Mouse (Mus musculus): ENCODE results near the gene Gm49361. TPM values are rescaled to one million over a fixed set of nuclear protein-coding genes. Genes with fewer than 3 reads are reported as not detected.
"Not testable (repeated sequence)": the region's sequence is repeated elsewhere in the genome, so short reads cannot be mapped to it uniquely, and the experiment has no call there.

The Gm49361 gene
- polyA plus RNA-seq, 1 experiment from 2014 or later = not detected

DNA sequence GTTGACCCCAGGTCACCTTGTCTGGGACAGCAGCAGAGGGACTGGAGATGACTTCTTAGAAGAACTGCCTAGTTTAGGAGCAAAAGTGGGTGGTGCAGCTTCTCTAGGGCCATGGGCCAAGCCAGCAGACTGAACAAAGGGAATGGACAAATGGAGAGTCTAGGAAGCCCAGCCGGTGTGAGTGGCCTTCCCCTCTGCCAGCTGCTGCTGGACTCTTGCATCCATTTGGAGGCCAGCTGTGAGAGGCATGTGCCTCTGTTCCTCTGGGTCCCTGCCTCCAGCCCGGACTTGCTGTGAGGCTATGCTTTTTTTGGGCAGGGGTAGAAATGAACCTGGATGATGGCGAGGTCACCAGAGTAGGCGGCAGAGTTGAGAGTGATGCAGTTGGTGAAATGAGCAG is 12.3 kb upstream of the Gm49361 start, which contains the start of gene Lats2:
Gene Lats2 (minus strand): TSS at position 152 of the 400 bp plus-strand sequence.
- Histone ChIP-seq H3K36me3 (ENCODE audit: control insufficient read depth, insufficient read depth, low read length) (no peaks in the 10 kb centered on the region), H3K4me3 (replicated peaks; ENCODE audit: low read depth, low read length) (no peak within 1 kb of the TSS), H3K27ac (replicated peaks; ENCODE audit: low read depth, low read length) (no peak within 1 kb of the TSS), H3K4me1 (ENCODE audit: control insufficient read depth, insufficient read depth, low read length) (no peaks in the 10 kb centered on the region), H3K27me3 (ENCODE audit: control insufficient read depth, insufficient read depth, low read length) (no peaks in the 10 kb centered on the region), H3K9me3 (ENCODE audit: control insufficient read depth, low read length) (no peaks in the 10 kb centered on the region), H3K9ac (replicated peaks; ENCODE audit: low read length) (no peak within 1 kb of the TSS), H3K4me2 (ENCODE audit: low read length) (no peak within 1 kb of the TSS)
- DNase-seq (no peak), ATAC-seq (ENCODE audit: low FRiP score, low TSS enrichment) (no peak)
- WGBS = 83% methylated on average over 4 of the region's 4 CpGs

GRCm38 (mm10) chr14:57756094-57756493 is 10.2 kb upstream of the Gm49361 start:
- no peaks in the 10 kb centered on the region for H3K27me3 ChIP-seq (ENCODE audit: control insufficient read depth, insufficient read depth, low read length)
- H3K4me1 ChIP-seq (ENCODE audit: control insufficient read depth, insufficient read depth, low read length) = no peaks in the 10 kb centered on the region
- ATAC-seq (ENCODE audit: low FRiP score, low TSS enrichment) = no peak
- no peaks in the 10 kb centered on the region for H3K9me3 ChIP-seq (ENCODE audit: control insufficient read depth, low read length)
- H3K4me3 ChIP-seq (replicated peaks; ENCODE audit: low read depth, low read length) = no peak overlapping the region
- WGBS = 91% methylated on average over 4 of the region's 4 CpGs
- H3K4me2 ChIP-seq (ENCODE audit: low read length) = no peak overlapping the region
- H3K9ac ChIP-seq (replicated peaks; ENCODE audit: low read length) = no peak overlapping the region
- H3K36me3 ChIP-seq (ENCODE audit: control insufficient read depth, insufficient read depth, low read length) = no peaks in the 10 kb centered on the region
- no peak overlapping the region for H3K27ac ChIP-seq (replicated peaks; ENCODE audit: low read depth, low read length)
- DNase-seq = no peak

- H3K4me1 ChIP-seq (ENCODE audit: control insufficient read depth, insufficient read depth, low read length) = no peaks in the 10 kb centered on the region
- ATAC-seq (ENCODE audit: low FRiP score, low TSS enrichment) (no peak), DNase-seq (no peak)
- no peaks in the 10 kb centered on the region for H3K9me3 ChIP-seq (ENCODE audit: control insufficient read depth, low read length)
- no peak overlapping the region for H3K4me2 ChIP-seq (ENCODE audit: low read length)
- WGBS = 95% methylated on average over 2 of the region's 2 CpGs
- H3K4me3 ChIP-seq (replicated peaks; ENCODE audit: low read depth, low read length) = no peak overlapping the region
- H3K27ac ChIP-seq (replicated peaks; ENCODE audit: low read depth, low read length) = no peak overlapping the region
- H3K27me3 ChIP-seq (ENCODE audit: control insufficient read depth, insufficient read depth, low read length) = no peaks in the 10 kb centered on the region
- H3K9ac ChIP-seq (replicated peaks; ENCODE audit: low read length) = no peak overlapping the region
- no peaks in the 10 kb centered on the region for H3K36me3 ChIP-seq (ENCODE audit: control insufficient read depth, insufficient read depth, low read length)
These were observed 9.8 kb upstream of the Gm49361 start for GRCm38 (mm10) chr14:57755661-57756060.

DNA sequence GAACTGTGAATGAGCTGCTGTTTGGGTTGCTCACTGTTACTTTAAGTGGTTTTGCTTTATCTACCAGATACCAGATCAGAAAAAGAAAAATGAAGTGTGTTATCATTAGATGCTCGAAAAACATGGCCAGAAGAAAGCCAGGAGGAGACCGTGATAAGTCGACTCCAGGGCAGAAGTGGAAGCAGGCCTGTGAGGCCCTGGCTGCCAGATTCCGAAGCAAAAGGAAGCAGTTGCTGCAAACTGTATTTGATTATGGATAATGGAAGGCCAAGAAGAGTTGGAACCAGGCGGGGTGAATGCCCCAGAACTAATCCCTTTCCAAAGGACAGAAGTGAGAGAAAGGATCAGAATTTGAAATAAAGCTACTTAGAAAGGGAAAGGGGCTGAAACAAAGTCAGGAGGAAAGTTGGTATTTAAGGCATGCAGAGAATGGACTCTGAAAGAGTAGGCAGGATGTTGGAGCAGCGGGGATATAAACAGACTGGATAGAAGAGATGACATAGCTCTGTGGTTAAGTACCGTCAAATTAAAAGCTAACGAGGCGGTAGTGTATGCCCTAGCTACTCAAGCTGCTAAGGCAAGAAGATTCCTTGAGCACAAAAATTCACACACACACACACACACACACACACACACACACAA is 7.6 kb upstream of the Gm49361 start:
- DNase-seq (peak; percentile 45), ATAC-seq (ENCODE audit: low FRiP score, low TSS enrichment) (no peak; the same call in 1 of the 2 replicates)
- 8% methylated on average over 9 of the region's 9 CpGs for WGBS
- Histone ChIP-seq H3K4me1 (ENCODE audit: control insufficient read depth, insufficient read depth, low read length) (no peaks in the 10 kb centered on the region), H3K4me2 (ENCODE audit: low read length) (no peak overlapping the region), H3K27me3 (ENCODE audit: control insufficient read depth, insufficient read depth, low read length) (no peaks in the 10 kb centered on the region), H3K4me3 (replicated peaks; ENCODE audit: low read depth, low read length) (no peak overlapping the region), H3K36me3 (ENCODE audit: control insufficient read depth, insufficient read depth, low read length) (no peaks in the 10 kb centered on the region), H3K9ac (replicated peaks; ENCODE audit: low read length) (0 out of 2 replicates have a peak overlapping the region, but pooled peaks have one; percentile 10), H3K27ac (replicated peaks; ENCODE audit: low read depth, low read length) (no peak overlapping the region; the same call in 1 of the 2 replicates), H3K9me3 (ENCODE audit: control insufficient read depth, low read length) (no peaks in the 10 kb centered on the region)

DNA sequence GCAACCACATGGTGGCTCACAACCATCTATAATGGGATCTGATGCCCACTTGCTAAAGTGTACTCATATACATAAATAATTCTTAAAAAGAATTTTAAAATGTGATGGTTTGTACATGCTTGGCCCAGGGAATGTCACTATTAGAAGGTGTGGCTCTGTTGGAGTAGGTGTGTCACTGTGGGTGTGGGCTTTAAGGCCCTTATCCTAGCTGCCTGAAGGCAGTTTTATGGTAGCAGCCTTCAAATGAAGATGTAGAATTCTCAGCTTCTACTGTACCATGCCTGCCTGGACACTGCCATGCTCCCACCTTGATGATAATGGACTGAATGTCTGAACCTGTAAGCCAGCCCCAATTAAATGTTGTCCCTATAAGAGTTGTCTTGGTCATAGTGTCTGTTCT is 5.1 kb upstream of the Gm49361 start:
- not testable (repeated sequence) for DNase-seq; H3K27me3 ChIP-seq (ENCODE audit: control insufficient read depth, insufficient read depth, low read length); H3K9me3 ChIP-seq (ENCODE audit: control insufficient read depth, low read length); H3K4me1 ChIP-seq (ENCODE audit: control insufficient read depth, insufficient read depth, low read length); H3K36me3 ChIP-seq (ENCODE audit: control insufficient read depth, insufficient read depth, low read length); H3K9ac ChIP-seq (replicated peaks; ENCODE audit: low read length); H3K4me3 ChIP-seq (replicated peaks; ENCODE audit: low read depth, low read length); H3K4me2 ChIP-seq (ENCODE audit: low read length); H3K27ac ChIP-seq (replicated peaks; ENCODE audit: low read depth, low read length); ATAC-seq (ENCODE audit: low FRiP score, low TSS enrichment)

DNA sequence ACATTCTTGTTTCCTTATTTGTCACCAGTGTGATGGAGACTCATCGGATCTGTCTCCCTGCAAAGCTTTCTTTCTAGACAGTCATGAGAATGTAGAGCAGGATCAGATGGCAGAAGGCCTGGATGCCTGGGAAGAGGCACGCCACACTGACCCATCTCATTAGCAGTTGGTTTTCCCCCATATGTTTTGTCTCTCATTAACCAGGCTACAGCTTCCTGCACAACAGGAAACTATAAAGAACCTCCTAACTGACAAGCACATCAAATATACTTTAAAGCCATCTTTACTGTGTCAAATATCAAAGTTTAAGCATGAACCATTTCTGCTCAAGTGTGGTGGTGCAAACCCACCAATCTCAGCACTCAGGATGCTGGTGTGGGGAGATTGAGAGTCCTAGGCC is 3.6 kb upstream of the Gm49361 start:
- ATAC-seq (ENCODE audit: low FRiP score, low TSS enrichment) = no peak
- 89% methylated on average over 2 of the region's 2 CpGs for WGBS
- no peak for DNase-seq
- no peaks in the 10 kb centered on the region; the same call in 1 of the 2 replicates for H3K27me3 ChIP-seq (ENCODE audit: control insufficient read depth, insufficient read depth, low read length)
- H3K36me3 ChIP-seq (ENCODE audit: control insufficient read depth, insufficient read depth, low read length) = no peaks in the 10 kb centered on the region
- H3K9me3 ChIP-seq (ENCODE audit: control insufficient read depth, low read length) = no peaks in the 10 kb centered on the region
- H3K9ac ChIP-seq (replicated peaks; ENCODE audit: low read length) = no peak overlapping the region
- H3K4me3 ChIP-seq (replicated peaks; ENCODE audit: low read depth, low read length) = no peak overlapping the region
- peaks cover 10% of the 10 kb centered on the region; the same call in 1 of the 2 replicates for H3K4me1 ChIP-seq (ENCODE audit: control insufficient read depth, insufficient read depth, low read length)
- H3K27ac ChIP-seq (replicated peaks; ENCODE audit: low read depth, low read length) = no peak overlapping the region
- H3K4me2 ChIP-seq (ENCODE audit: low read length) = no peak overlapping the region

- H3K4me3 ChIP-seq (replicated peaks; ENCODE audit: low read depth, low read length) = peak overlapping the region; percentile 91
- H3K36me3 ChIP-seq (ENCODE audit: control insufficient read depth, insufficient read depth, low read length) = no peaks in the 10 kb centered on the region
- H3K27me3 ChIP-seq (ENCODE audit: control insufficient read depth, insufficient read depth, low read length) = no peaks in the 10 kb centered on the region; the same call in 1 of the 2 replicates
- WGBS = under 1% methylated on average over 81 of the region's 103 CpGs
- H3K4me1 ChIP-seq (ENCODE audit: control insufficient read depth, insufficient read depth, low read length) = peaks cover 18% of the 10 kb centered on the region; the same call in 1 of the 2 replicates
- peak overlapping the region; percentile 92 for H3K4me2 ChIP-seq (ENCODE audit: low read length)
- peak overlapping the region; percentile 78 for H3K27ac ChIP-seq (replicated peaks; ENCODE audit: low read depth, low read length)
- H3K9me3 ChIP-seq (ENCODE audit: control insufficient read depth, low read length) = no peaks in the 10 kb centered on the region
- DNase-seq = peak; percentile 67
- peak; percentile 59 for ATAC-seq (ENCODE audit: low FRiP score, low TSS enrichment)
- H3K9ac ChIP-seq (replicated peaks; ENCODE audit: low read length) = peak overlapping the region; percentile 81
These were observed 473 bp downstream of the Gm49361 start for GRCm38 (mm10) chr14:57745291-57745969.

DNA sequence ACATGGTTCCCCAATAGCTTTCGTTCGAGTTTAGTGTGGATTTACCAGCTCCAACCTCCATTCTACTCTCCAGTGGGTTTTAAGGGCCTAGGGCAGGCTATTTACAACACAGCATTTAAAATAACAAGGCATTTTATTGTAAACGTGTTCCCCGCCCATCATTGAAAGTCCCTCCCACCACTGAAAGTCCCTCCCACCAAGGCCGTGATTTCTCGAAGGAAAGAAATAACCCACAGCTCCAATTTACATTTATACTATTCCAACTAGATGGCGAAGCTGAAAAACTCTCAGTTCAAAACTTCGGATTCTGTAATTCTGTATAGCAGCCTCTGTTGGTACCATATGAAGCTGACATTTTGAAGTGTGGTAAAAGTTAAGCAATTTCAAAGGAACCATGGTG is 1.4 kb downstream of the Gm49361 start:
- Histone ChIP-seq H3K4me3 (replicated peaks; ENCODE audit: low read depth, low read length) (peak overlapping the region; percentile 91), H3K36me3 (ENCODE audit: control insufficient read depth, insufficient read depth, low read length) (no peaks in the 10 kb centered on the region), H3K27me3 (ENCODE audit: control insufficient read depth, insufficient read depth, low read length) (no peaks in the 10 kb centered on the region; the same call in 1 of the 2 replicates), H3K9ac (replicated peaks; ENCODE audit: low read length) (no peak overlapping the region), H3K27ac (replicated peaks; ENCODE audit: low read depth, low read length) (no peak overlapping the region), H3K9me3 (ENCODE audit: control insufficient read depth, low read length) (no peaks in the 10 kb centered on the region), H3K4me2 (ENCODE audit: low read length) (peak overlapping the region; percentile 92), H3K4me1 (ENCODE audit: control insufficient read depth, insufficient read depth, low read length) (peaks cover 18% of the 10 kb centered on the region; the same call in 1 of the 2 replicates)
- 1% methylated on average over 8 of the region's 8 CpGs for WGBS
- ATAC-seq (ENCODE audit: low FRiP score, low TSS enrichment) = no peak
- peak; percentile 49 for DNase-seq

- Histone ChIP-seq H3K27ac (replicated peaks; ENCODE audit: low read depth, low read length) (no peak overlapping the region), H3K4me2 (ENCODE audit: low read length) (no peak overlapping the region), H3K4me1 (ENCODE audit: control insufficient read depth, insufficient read depth, low read length) (peaks cover 14% of the 10 kb centered on the region; the same call in 1 of the 2 replicates), H3K36me3 (ENCODE audit: control insufficient read depth, insufficient read depth, low read length) (no peaks in the 10 kb centered on the region), H3K27me3 (ENCODE audit: control insufficient read depth, insufficient read depth, low read length) (no peaks in the 10 kb centered on the region), H3K4me3 (replicated peaks; ENCODE audit: low read depth, low read length) (no peak overlapping the region), H3K9me3 (ENCODE audit: control insufficient read depth, low read length) (no peaks in the 10 kb centered on the region), H3K9ac (replicated peaks; ENCODE audit: low read length) (no peak overlapping the region)
- no peak for ATAC-seq (ENCODE audit: low FRiP score, low TSS enrichment)
- no peak for DNase-seq
- 82% methylated on average over 8 of the region's 8 CpGs for WGBS
These were observed 5.3 kb downstream of the Gm49361 start for GRCm38 (mm10) chr14:57740651-57741050.
